Mouse (Mus musculus) heart, embryonic 14.5 days (tissue): ENCODE data around the gene Srsf3. TPM values are rescaled to one million over a fixed set of nuclear protein-coding genes. Genes with fewer than 3 reads are reported as not detected.
A peak's percentile ranks its signal among the peaks of the same experiment; 100 is the strongest.

Source experiments
- ATAC-seq: fragments of 200-750 bp; cut with Nextera tagmentation; 2 replicates; pipeline ENCODE4 v1.8.0; 2017; ENCODE audit warnings: low read depth, moderate TSS enrichment; ENCODE audit not compliant: insufficient number of reproducible peaks, insufficient read depth, low FRiP score
- H3K27ac ChIP-seq, 2 experiments: fragments of 200-500 bp in 1 of 2; fragments of 300-500 bp in 1 of 2; sonication (generic) in 1 of 2; replicated peaks in 1 of 2; 2 replicates each; pipeline ENCODE4 v1.5.1; 2012 to 2014; ENCODE audit warnings: low read depth in 2 of 2, low read length in 2 of 2, control low read depth in 1 of 2, mild to moderate bottlenecking in 1 of 2, mixed read lengths in 1 of 2; ENCODE audit not compliant: control insufficient read depth in 1 of 2, insufficient read depth in 1 of 2
- H3K27me3 ChIP-seq: fragments of 300-500 bp; sonication (generic); 2 replicates; pipeline ENCODE4 v1.6.1; 2014; ENCODE audit warnings: mild to moderate bottlenecking, low read length, control low read depth; ENCODE audit not compliant: control insufficient read depth, insufficient read depth
- H3K36me3 ChIP-seq: fragments of 300-500 bp; sonication (generic); 2 replicates; pipeline ENCODE4 v1.6.1; 2014; ENCODE audit warnings: mild to moderate bottlenecking, control low read depth, low read length, mixed read lengths; ENCODE audit not compliant: control insufficient read depth, insufficient read depth
- H3K4me1 ChIP-seq, 2 experiments: fragments of 200-500 bp in 1 of 2; fragments of 300-500 bp in 1 of 2; sonication (generic) in 1 of 2; 2 replicates each; pipeline ENCODE4 v1.6.1; 2012 to 2014; ENCODE audit warnings: low read length in 2 of 2, control low read depth in 1 of 2, mixed read lengths in 1 of 2; ENCODE audit not compliant: control insufficient read depth in 2 of 2, insufficient read depth in 2 of 2
- H3K4me2 ChIP-seq: fragments of 300-500 bp; sonication (generic); 2 replicates; pipeline ENCODE4 v1.6.1; 2014; ENCODE audit warnings: mild to moderate bottlenecking, low read length
- H3K4me3 ChIP-seq, 2 experiments: fragments of 200-500 bp in 1 of 2; fragments of 300-500 bp in 1 of 2; sonication (generic) in 1 of 2; 2 replicates each; pipeline ENCODE4 v1.5.1; 2012 to 2014; ENCODE audit warnings: low read length in 2 of 2, mild to moderate bottlenecking in 2 of 2, control low read depth in 1 of 2, low read depth in 1 of 2, moderate library complexity in 1 of 2; ENCODE audit not compliant: control insufficient read depth in 1 of 2, insufficient read depth in 1 of 2
- H3K9ac ChIP-seq: fragments of 300-500 bp; sonication (generic); 2 replicates; pipeline ENCODE4 v1.6.1; 2014; ENCODE audit warnings: mild to moderate bottlenecking, low read length
- H3K9me3 ChIP-seq: fragments of 300-500 bp; sonication (generic); 2 replicates; pipeline ENCODE4 v1.6.1; 2016; ENCODE audit warnings: low read length, control low read depth; ENCODE audit not compliant: control insufficient read depth
- WGBS: fragments of 180-500 bp; shearing (Covaris S2); extraction: QIAGEN DNeasy Blood & Tissue Kit; methylation state at CpG from one replicate; pipeline ENCODE4 v1.1.7; 2014; 5-methylcytosine and 5-hydroxymethylcytosine counted together
- polyA plus RNA-seq: library from polyadenylated mRNA; unstranded; fragments of >200 nt; fragmentation: Nextera tagmentation; extraction: Ambion mirVana; gene quantifications from 2 replicates; pipeline ENCODE4 v1.2.1, GENCODE M21; 2014

Srsf3 gene
- polyA plus RNA-seq, 1 experiment from 2014 or later = 340 TPM

DNA sequence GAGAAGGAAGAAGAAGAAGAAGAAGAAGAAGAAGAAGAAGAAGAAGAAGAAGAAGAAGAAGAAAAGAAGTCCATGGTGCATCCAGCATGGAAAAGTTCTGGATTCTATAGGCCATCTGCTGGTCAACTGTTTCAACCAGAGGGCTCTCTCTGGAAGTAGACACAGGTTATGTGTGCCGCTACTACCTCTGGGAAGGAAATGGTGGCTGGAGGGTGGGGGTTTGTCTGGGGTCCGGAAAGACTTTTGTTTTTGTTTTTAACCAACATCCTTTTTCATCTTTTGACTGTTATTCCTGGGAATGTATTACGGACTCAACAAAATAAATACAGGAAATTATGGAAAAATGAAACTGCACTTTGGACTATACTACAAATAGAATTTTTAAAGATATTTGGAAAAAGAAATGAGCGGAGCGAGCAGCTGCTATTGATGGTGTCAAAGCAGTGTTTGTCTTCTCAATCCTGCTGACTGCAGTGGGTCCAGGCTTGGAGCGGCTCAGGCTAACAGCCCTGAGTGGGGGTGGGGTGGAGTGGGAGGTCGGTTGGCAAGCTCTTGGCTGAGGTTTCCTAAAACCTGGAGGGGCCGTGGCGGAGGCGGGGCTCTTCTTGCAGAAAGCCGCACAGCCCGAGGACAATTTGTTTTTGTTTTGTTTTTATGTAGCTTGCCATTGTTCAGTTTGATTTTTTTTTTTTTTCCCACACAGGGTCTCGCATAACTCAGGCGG lies 45.5 kb downstream of the Srsf3 start:
- peak overlapping the region; percentile 64 for H3K4me2 ChIP-seq
- peak overlapping the region; percentile 35 to 40 for H3K4me3 ChIP-seq
- peak overlapping the region; percentile 3 to 70; a peak in 2 of 4 replicates for H3K27ac ChIP-seq
- WGBS = 18% methylated on average over 14 of the region's 14 CpGs
- H3K36me3 ChIP-seq = no peaks in the 10 kb centered on the region
- H3K9me3 ChIP-seq = no peaks in the 10 kb centered on the region
- peaks cover 5% of the 10 kb centered on the region; the same call in 1 of the 2 replicates for H3K27me3 ChIP-seq
- ATAC-seq = no peak
- H3K4me1 ChIP-seq = peaks cover 29 to 36% of the 10 kb centered on the region in 2 experiments
- peak overlapping the region; percentile 68 for H3K9ac ChIP-seq

DNA sequence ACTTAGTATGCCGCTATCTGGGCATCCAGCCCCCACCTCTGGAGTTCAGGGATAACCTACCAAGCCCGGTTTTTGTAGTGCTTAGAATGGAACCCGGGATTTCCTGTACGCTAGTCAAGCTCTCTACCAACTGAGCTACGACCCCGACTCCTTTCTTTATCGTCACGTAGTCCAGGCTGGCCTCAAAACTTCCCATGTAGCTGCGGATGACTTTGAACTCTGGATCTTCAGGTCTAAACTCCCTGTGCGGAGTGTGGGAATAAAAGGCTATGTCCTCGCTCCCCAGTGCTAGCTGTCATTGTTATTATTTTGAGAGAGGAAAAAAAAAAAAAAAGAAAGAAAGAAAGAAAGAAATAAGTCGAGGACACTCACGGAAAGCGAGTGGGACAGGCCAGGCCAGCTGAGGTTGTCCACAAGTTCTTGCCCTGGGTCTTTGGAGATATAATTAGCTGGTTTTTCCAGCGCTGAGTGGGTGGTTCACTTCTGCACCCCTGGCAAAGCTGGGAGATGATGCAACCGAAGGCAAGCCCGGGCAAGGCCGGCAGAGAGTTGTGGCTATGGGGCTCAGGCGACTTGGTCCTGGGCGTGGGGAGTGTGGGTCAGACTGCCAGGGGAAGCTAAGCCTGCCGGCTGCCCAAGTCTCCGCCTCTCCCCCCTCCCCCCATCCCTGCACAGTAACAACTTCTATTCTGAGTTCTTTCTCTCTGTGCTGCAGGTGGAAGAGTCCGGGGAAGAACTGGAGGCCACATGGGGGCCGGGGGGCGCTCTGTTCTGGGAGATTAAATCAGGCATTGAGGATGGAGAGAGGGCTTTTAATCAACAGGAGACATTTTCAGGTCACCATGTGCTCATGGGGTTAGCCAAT lies 46.3 kb downstream of the Srsf3 start:
- Histone ChIP-seq H3K27me3 (peaks cover 5% of the 10 kb centered on the region; the same call in 1 of the 2 replicates), H3K27ac (peak overlapping the region; percentile 50 to 70), H3K4me2 (peak overlapping the region; percentile 64), H3K36me3 (no peaks in the 10 kb centered on the region), H3K4me3 (peak overlapping the region; percentile 35 to 40), H3K4me1 (peaks cover 23 to 28% of the 10 kb centered on the region in 2 experiments), H3K9me3 (no peaks in the 10 kb centered on the region), H3K9ac (peak overlapping the region; percentile 68)
- ATAC-seq = peak; percentile 62
- 4% methylated on average over 25 of the region's 25 CpGs for WGBS

DNA sequence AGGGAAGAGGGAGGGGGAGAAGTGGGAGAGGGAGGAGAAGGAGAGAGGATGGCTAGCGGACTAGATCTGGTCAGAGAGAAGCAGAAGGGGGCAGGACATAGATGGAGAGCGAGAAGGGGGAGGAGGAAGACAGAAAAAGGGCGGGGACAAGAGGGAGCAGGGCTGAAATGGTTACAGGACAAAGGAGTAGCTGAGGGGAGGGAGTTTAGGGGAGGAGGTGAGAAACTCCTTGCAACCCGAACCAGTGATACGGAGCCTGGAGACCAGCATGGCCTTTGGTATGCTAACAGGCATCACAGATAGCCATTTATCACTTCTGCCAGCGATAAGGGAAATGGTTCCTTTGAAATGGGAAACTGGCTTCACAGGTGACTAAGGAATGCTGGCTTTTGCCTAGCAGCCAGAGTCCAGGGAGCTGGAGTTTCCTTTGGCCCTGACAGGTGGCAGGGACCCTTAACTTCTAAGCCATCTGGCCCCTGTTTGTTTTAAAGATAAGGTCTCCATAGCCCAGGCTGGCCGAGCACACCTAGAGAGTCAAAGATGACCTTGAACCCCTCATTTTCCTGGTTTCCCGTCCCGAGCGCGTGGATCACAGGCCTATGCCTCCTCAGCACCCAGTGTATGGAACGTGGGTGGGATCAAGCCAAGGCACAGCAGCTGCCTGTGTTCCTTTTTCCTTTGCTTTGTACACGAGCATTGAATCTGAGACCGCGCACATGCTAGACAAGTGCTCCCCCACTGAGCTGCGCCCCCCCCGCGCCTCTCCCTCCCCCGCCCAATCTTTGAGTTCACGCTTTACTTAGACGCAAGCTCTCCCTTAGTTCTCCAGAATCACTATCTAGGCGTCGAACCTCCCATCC lies 48.6 kb downstream of the Srsf3 start:
- Histone ChIP-seq H3K9me3 (no peaks in the 10 kb centered on the region), H3K4me1 (peaks cover 20 to 28% of the 10 kb centered on the region in 2 experiments), H3K27me3 (peaks cover 5% of the 10 kb centered on the region; the same call in 1 of the 2 replicates), H3K9ac (no peak overlapping the region), H3K4me2 (peak overlapping the region; percentile 46), H3K4me3 (no peak overlapping the region), H3K27ac (no peak overlapping the region), H3K36me3 (no peaks in the 10 kb centered on the region)
- ATAC-seq = no peak
- WGBS = 11% methylated on average over 22 of the region's 23 CpGs

DNA sequence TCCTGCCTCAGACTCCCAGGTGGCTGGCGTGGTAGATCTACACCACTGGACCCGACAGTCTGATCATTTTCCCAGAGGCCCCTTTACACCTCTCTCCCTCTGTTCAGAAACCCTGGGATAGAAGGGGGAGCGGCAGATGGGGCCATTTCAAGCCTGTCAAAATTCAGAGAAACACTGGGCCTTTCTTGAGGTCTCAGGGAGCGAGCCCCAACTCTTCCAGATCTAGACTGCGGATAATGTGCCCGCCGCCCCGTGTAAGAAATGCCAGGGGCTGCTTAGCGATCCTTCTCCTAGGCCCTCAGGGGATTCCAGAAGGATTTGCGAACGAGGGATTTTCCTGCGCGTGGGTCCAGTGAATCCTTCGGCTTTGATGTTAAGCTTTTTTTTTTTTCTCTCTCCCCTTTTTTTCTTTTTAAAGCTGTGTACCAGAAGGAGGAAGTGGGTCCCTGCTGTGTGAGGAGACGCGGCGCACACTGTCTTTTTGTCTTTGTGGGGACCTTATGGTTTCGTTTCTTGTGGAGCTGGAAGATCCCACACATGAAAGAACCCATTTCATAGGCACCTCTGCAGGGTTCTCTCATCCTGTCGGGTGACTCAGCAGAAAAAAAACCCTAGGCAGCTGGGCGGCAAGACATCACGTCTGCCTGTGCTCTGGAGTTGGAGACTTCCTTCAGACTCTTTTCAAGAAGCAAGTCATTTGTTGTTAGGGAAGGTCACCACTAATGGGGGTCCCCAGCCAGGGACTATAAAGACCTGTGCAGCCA lies 49.4 kb downstream of the Srsf3 start:
- H3K27me3 ChIP-seq = peaks cover 5% of the 10 kb centered on the region; the same call in 1 of the 2 replicates
- 29% methylated on average over 21 of the region's 21 CpGs for WGBS
- H3K4me2 ChIP-seq = peak overlapping the region; percentile 46
- no peaks in the 10 kb centered on the region for H3K36me3 ChIP-seq
- H3K27ac ChIP-seq = no peak overlapping the region
- H3K4me1 ChIP-seq = peaks cover 20 to 28% of the 10 kb centered on the region in 2 experiments
- no peaks in the 10 kb centered on the region for H3K9me3 ChIP-seq
- H3K4me3 ChIP-seq = peak overlapping the region in 1 of 2 experiments; percentile 11; a peak in 1 of 4 replicates
- H3K9ac ChIP-seq = no peak overlapping the region
- no peak for ATAC-seq

DNA sequence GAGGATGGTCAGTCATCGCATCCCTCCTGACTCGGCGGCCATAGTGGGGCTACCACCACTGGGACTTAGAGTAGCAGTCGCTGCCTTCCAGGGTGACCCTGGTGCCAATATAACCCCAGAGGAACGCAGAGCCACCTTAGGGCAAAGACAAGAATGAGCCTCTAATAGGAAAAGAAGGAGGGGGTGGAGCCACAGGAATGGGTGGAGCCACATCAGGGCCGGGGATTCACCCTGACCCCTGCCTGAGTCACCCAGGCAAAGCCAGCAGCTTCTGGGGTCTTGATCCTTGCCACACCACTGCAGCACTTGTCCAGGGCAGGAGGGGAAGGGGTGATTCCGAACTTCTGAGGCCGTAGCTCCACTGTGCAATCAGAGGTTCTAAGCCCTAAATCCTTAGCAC lies 51.2 kb downstream of the Srsf3 start:
- no peak overlapping the region for H3K4me3 ChIP-seq
- no peak overlapping the region for H3K4me2 ChIP-seq
- H3K4me1 ChIP-seq = peaks cover 16 to 18% of the 10 kb centered on the region in 2 experiments
- WGBS = 94% methylated on average over 8 of the region's 8 CpGs
- no peak overlapping the region for H3K9ac ChIP-seq
- no peak overlapping the region for H3K27ac ChIP-seq
- H3K36me3 ChIP-seq = no peaks in the 10 kb centered on the region
- H3K9me3 ChIP-seq = no peaks in the 10 kb centered on the region
- ATAC-seq = no peak
- H3K27me3 ChIP-seq = peaks cover 5% of the 10 kb centered on the region; the same call in 1 of the 2 replicates

DNA sequence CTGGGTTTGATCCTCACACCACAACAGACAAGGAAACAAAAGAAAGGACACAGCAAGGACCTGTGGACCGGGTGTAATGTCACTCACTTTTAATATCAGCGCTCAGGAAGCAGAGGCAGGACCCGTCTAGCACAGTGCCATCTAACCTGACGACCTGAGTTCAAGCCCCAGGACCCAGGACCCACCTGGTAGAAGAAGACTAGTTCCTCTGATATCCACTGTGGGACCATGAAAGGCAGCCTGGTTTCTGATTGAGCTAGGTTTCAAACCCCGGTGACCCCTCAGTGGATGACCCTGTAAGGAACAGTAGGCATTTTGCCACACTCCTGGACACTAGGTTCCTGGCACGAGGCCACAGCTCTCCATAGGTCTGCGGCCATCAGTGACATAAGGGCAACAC lies 52.2 kb downstream of the Srsf3 start:
- Histone ChIP-seq H3K9ac (no peak overlapping the region), H3K27me3 (peaks cover 5% of the 10 kb centered on the region; the same call in 1 of the 2 replicates), H3K4me1 (peaks cover 10 to 13% of the 10 kb centered on the region in 2 experiments), H3K36me3 (no peaks in the 10 kb centered on the region), H3K4me2 (no peak overlapping the region), H3K9me3 (no peaks in the 10 kb centered on the region), H3K4me3 (no peak overlapping the region), H3K27ac (no peak overlapping the region)
- no peak for ATAC-seq
- 87% methylated on average over 7 of the region's 7 CpGs for WGBS
